Mouse (Mus musculus) lung, postnatal 0 days (tissue): Measurements from ENCODE around the gene Zswim8. TPM values are rescaled to one million over a fixed set of nuclear protein-coding genes. Genes with fewer than 3 reads are reported as not detected.

Source experiments
- ATAC-seq: fragments of 200-750 bp; cut with Nextera tagmentation; 2 replicates; pipeline ENCODE4 v1.8.0; 2017; ENCODE audit warnings: moderate library complexity
- DNase-seq: peaks from one replicate; pipeline ENCODE4 v3.0.0-alpha.2; 2016; ENCODE audit warnings: low spot score
- H3K27ac ChIP-seq: fragments of 300-500 bp; sonication (generic); 2 replicates; pipeline ENCODE4 v1.5.1; 2014; ENCODE audit warnings: antibody characterized with exemption, mild to moderate bottlenecking, low read length, mixed read lengths
- H3K27me3 ChIP-seq: fragments of 300-500 bp; sonication (generic); replicated peaks from 2 replicates; pipeline ENCODE4 v1.6.1; 2014; ENCODE audit warnings: low read length, mixed read lengths; ENCODE audit not compliant: insufficient read depth
- H3K36me3 ChIP-seq: fragments of 300-500 bp; sonication (generic); 2 replicates; pipeline ENCODE4 v1.6.1; 2014; ENCODE audit warnings: low read length, mixed read lengths; ENCODE audit not compliant: insufficient read depth
- H3K4me1 ChIP-seq: fragments of 300-500 bp; sonication (generic); 2 replicates; pipeline ENCODE4 v1.6.1; 2014; ENCODE audit warnings: antibody characterized with exemption, low read depth, low read length, mixed read lengths; ENCODE audit not compliant: insufficient read depth
- H3K4me2 ChIP-seq: fragments of 300-500 bp; sonication (generic); replicated peaks from 2 replicates; pipeline ENCODE4 v1.6.1; 2014; ENCODE audit warnings: low read depth, mild to moderate bottlenecking, low read length, moderate library complexity, mixed read lengths
- H3K4me3 ChIP-seq: fragments of 300-500 bp; sonication (generic); 2 replicates; pipeline ENCODE4 v1.5.1; 2014; ENCODE audit warnings: low read depth, low read length
- H3K9ac ChIP-seq: fragments of 300-500 bp; sonication (generic); replicated peaks from 2 replicates; pipeline ENCODE4 v1.6.1; 2014; ENCODE audit warnings: low read depth, mild to moderate bottlenecking
- H3K9me3 ChIP-seq: fragments of 300-500 bp; sonication (generic); 2 replicates; pipeline ENCODE4 v1.6.1; 2016; ENCODE audit warnings: low read length, mixed read lengths
- CTCF ChIP-seq: IDR thresholded peaks from 2 replicates; pipeline ENCODE4 v1.5.1; 2016; ENCODE audit warnings: antibody characterized with exemption, mild to moderate bottlenecking
- EP300 ChIP-seq: IDR thresholded peaks from 2 replicates; pipeline ENCODE4 v1.6.1; 2016; ENCODE audit warnings: antibody characterized with exemption, mild to moderate bottlenecking, control low read depth
- WGBS: fragments of 180-500 bp; shearing (Covaris S2); extraction: QIAGEN DNeasy Blood & Tissue Kit; methylation state at CpG from one replicate; pipeline ENCODE4 v1.1.7; 2014; 5-methylcytosine and 5-hydroxymethylcytosine counted together
- microRNA-seq: library from miRNA; unstranded; fragments of <30 nt; microRNA quantifications from one replicate; pipeline ENCODE4, GENCODE M21; 2016
- polyA plus RNA-seq: library from polyadenylated mRNA; unstranded; fragments of >200 nt; fragmentation: Nextera tagmentation; extraction: Ambion mirVana; gene quantifications from 2 replicates; pipeline ENCODE4 v1.2.1, GENCODE M21; 2015

The Zswim8 gene
- polyA plus RNA-seq, 1 experiment from 2014 or later, result 24.1 TPM

GRCm38 (mm10) chr14:20767936-20768335, 60.6 kb downstream of the Zswim8 start:
- Histone ChIP-seq H3K4me2 (no peak overlapping the region), H3K9me3 (no peaks in the 10 kb centered on the region), H3K36me3 (no peaks in the 10 kb centered on the region), H3K27ac (peak overlapping the region; percentile 71), H3K9ac (no peak overlapping the region), H3K4me3 (no peak overlapping the region), H3K4me1 (peaks cover 5% of the 10 kb centered on the region), H3K27me3 (no peaks in the 10 kb centered on the region)
- 68% methylated on average over 7 of the region's 7 CpGs for WGBS
- DNase-seq (peak; percentile 52), ATAC-seq (peak; percentile 43)
- no peak for TF ChIP-seq EP300
- peak; percentile 57 for TF ChIP-seq CTCF

- H3K27me3 ChIP-seq, result no peaks in the 10 kb centered on the region
- H3K9me3 ChIP-seq, result no peaks in the 10 kb centered on the region
- no peak overlapping the region for H3K4me2 ChIP-seq
- H3K4me3 ChIP-seq, result no peak overlapping the region
- peak; percentile 71 for TF ChIP-seq EP300
- no peak for TF ChIP-seq CTCF
- peak overlapping the region; percentile 71 for H3K27ac ChIP-seq
- peak; percentile 96 for DNase-seq
- peaks cover 5% of the 10 kb centered on the region for H3K4me1 ChIP-seq
- WGBS, result 33% methylated on average over 5 of the region's 5 CpGs
- ATAC-seq, result peak; percentile 93
- no peaks in the 10 kb centered on the region for H3K36me3 ChIP-seq
- H3K9ac ChIP-seq, result no peak overlapping the region
Measured at GRCm38 (mm10) chr14:20768581-20768980, 61.2 kb downstream of the Zswim8 start.

GRCm38 (mm10) chr14:20771941-20772340, 64.6 kb downstream of the Zswim8 start:
- ATAC-seq (no peak), DNase-seq (no peak)
- Histone ChIP-seq H3K27me3 (no peaks in the 10 kb centered on the region), H3K4me1 (no peaks in the 10 kb centered on the region; the same call in 1 of the 2 replicates), H3K4me3 (no peak overlapping the region), H3K27ac (no peak overlapping the region), H3K9ac (no peak overlapping the region), H3K4me2 (no peak overlapping the region), H3K36me3 (no peaks in the 10 kb centered on the region), H3K9me3 (no peaks in the 10 kb centered on the region)
- no peak for TF ChIP-seq EP300
- TF ChIP-seq CTCF, result no peak
- WGBS, result 66% methylated on average over 3 of the region's 3 CpGs

GRCm38 (mm10) chr14:20772808-20773207, 65.5 kb downstream of the Zswim8 start:
- no peak overlapping the region for H3K9ac ChIP-seq
- H3K4me1 ChIP-seq, result no peaks in the 10 kb centered on the region; the same call in 1 of the 2 replicates
- H3K4me2 ChIP-seq, result no peak overlapping the region
- no peaks in the 10 kb centered on the region for H3K9me3 ChIP-seq
- DNase-seq, result no peak
- no peak overlapping the region for H3K27ac ChIP-seq
- 54% methylated on average over 6 of the region's 6 CpGs for WGBS
- H3K4me3 ChIP-seq, result no peak overlapping the region
- no peaks in the 10 kb centered on the region for H3K36me3 ChIP-seq
- TF ChIP-seq CTCF, result no peak
- TF ChIP-seq EP300, result no peak
- no peak for ATAC-seq
- no peaks in the 10 kb centered on the region for H3K27me3 ChIP-seq

Small RNAs within 50 kb of the gene (microRNA-seq; reads per million reads assigned to microRNA genes)
- 2.7 reads per million, percentile 5 among the genes with 10 or more reads in this experiment for gene Mir6946

Other genes starting within 250 kb of the Zswim8 start
- gene Anxa7, start 227.4 kb upstream of the Zswim8 start, polyA plus RNA-seq, result 52.9 and 56.9 TPM in 2 replicates
- 0.20 and 0.38 TPM in 2 replicates for gene Mss51, start 210.7 kb upstream of the Zswim8 start, polyA plus RNA-seq
- gene Ppp3cb, start 161.0 kb upstream of the Zswim8 start, polyA plus RNA-seq, result 24.2 and 26.6 TPM in 2 replicates
- 3.9 and 5.0 TPM in 2 replicates for gene Usp54, start 66.5 kb upstream of the Zswim8 start, polyA plus RNA-seq
- gene Myoz1, start 51.0 kb upstream of the Zswim8 start, polyA plus RNA-seq, result 0.38 and 0.40 TPM in 2 replicates
- 0.63 and 0.96 TPM in 2 replicates for gene Synpo2l, start 39.2 kb upstream of the Zswim8 start, polyA plus RNA-seq
- gene Sec24c, start 33.2 kb upstream of the Zswim8 start, polyA plus RNA-seq, result 37.6 and 40.1 TPM in 2 replicates
- 24.2 and 26.3 TPM in 2 replicates for gene Fut11, start 12.6 kb upstream of the Zswim8 start, polyA plus RNA-seq
- gene Chchd1, start 4.5 kb upstream of the Zswim8 start, polyA plus RNA-seq, result 109 and 114 TPM in 2 replicates
- gene Ndst2, start 27.0 kb downstream of the Zswim8 start, polyA plus RNA-seq, result 12.9 and 15.6 TPM in 2 replicates
- 36.6 and 40.2 TPM in 2 replicates for gene Camk2g, start 86.5 kb downstream of the Zswim8 start, polyA plus RNA-seq
- gene Plau, start 129.1 kb downstream of the Zswim8 start, polyA plus RNA-seq, result 1.0 and 1.7 TPM in 2 replicates
- 42.8 and 60.1 TPM in 2 replicates for gene Vcl, start 221.8 kb downstream of the Zswim8 start, polyA plus RNA-seq